Mouse (Mus musculus) frontal cortex, adult 2 months (tissue): ENCODE measurements around the gene Orc4. TPM values are rescaled to one million over a fixed set of nuclear protein-coding genes. Genes with fewer than 3 reads are reported as not detected.
"Not testable (repeated sequence)": the region's sequence is repeated elsewhere in the genome, so short reads cannot be mapped to it uniquely, and the experiment has no call there.

Source experiments
- DNase-seq, 2 experiments: peaks; one replicate each; pipeline ENCODE4 v3.0.0; 2022; ENCODE audit warnings: low spot score in 1 of 2; ENCODE audit errors: extremely low spot score in 1 of 2
- polyA plus RNA-seq: library from polyadenylated mRNA; depleted of rRNA; stranded (reverse); fragments of >200 nt; gene quantifications from 2 replicates; pipeline ENCODE4 v1.2.3, GENCODE M21; 2012; rRNA removed

Gene Orc4
- 80.1 and 81.8 TPM in 2 replicates for polyA plus RNA-seq

GRCm38 (mm10) chr2:48950252-48950315, at the start of gene Orc4:
Gene Orc4, minus strand, starts transcription at chr2:48950277.
- no peak for DNase-seq

DNA sequence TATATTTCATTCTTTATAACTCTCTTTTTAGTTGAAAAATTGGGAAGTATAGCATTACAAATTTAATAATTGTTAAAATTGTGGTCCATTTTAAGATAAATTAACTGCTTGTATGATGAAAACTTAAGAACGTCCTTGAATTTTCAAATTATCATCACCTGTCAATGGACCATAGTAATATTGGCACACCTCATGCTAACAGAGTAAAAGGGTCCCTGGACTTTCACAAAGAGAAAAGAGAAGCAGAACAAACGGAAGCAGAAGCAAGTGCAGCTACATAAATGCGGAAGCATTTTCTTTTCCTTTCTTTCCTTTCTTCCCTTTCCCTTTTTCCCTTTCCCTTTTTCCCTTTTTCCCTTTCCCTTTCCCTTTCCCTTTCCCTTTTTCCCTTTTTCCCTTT, 40.2 kb upstream of the Orc4 start:
- DNase-seq = no peak

GRCm38 (mm10) chr2:48978920-48979319, 28.8 kb upstream of the Orc4 start:
- no peak for DNase-seq

DNA sequence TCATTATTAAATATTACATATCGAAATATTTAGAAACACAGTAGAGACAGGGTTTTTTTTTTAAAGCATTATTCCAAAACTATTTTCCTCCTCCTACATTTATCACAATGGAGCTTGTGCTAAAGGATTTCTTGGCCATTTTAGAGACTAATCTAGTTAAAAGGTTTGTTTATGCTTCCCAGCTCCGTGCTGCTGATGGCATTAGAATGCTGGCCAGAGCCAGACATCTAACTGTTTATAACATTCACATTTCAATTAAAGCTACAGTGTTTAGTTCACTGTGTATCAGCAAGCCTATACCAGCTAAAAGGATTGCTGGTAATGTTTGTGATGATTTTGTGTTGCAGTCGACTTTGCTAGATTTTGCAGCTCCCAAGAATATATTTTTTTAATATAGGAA, 6.5 kb upstream of the Orc4 start:
- DNase-seq = no peak

- DNase-seq = peak in 1 of 2 experiments; percentile 17
These were observed 321 bp upstream of the Orc4 start for GRCm38 (mm10) chr2:48950316-48950880.

- DNase-seq = peak; percentile 16 to 44
These were observed 280 bp downstream of the Orc4 start for GRCm38 (mm10) chr2:48949743-48950251.

DNA sequence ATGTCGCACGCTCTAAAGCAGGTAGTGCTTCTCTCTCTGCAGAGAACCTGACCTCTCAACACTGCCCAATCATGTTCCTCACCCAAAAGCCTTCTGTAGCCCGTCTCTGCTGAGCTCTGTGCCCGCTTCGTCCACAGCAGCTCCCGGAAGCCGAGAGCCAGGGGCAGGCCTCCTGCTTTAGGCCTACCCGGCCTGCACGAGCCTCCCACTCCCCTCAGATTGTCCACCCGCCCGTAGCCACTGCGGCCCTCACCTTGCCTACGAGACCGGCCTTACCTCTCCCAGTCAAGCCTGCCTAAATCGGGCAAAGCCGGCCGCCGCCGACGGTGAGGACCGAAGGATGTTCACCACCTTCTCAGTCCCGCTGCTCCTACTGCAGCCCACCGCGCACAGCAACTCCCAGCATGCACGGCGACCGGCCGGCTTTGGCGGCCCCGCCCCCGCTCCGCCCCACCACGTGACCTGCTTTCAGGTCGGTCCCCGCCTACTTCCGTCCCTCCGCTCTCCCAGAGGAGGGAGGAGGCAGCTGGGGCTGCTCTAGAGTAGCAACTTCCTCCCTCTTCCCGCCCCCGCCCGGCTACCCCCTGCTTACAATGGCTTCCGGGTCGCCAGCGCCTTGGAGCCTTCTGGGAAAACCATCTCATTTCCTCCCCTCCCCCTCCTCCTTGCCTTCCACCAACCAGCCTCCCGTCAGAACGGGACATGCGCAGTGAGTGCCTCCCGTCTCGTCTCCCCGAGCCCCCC, 1.1 kb downstream of the Orc4 start, which contains the start of gene Mbd5:
Mbd5 (plus strand) TSS at position 668 of the 744 bp plus-strand sequence.
- peak; percentile 98 to 99 for DNase-seq

- DNase-seq = no peak
These were observed 2.3 kb downstream of the Orc4 start for GRCm38 (mm10) chr2:48947761-48948160.

DNA sequence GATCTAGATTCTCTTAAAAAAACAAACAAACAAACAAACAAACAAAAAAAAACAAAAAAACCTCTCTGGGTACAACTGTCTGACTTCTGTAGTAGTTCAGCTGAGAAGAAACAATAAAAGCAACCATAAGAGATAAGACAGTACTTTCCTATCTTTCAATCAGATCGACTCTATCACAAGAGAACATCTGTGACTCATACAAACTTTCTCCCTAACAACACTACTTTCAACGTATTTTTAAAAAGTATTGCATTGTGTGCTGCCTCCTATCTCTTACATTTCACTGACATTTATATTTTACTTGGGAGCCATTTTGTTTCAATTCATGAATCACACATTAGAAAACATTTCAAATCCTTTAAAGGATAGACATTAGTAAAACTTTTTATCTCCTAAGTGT, 15.0 kb downstream of the Orc4 start:
- no peak for DNase-seq

DNA sequence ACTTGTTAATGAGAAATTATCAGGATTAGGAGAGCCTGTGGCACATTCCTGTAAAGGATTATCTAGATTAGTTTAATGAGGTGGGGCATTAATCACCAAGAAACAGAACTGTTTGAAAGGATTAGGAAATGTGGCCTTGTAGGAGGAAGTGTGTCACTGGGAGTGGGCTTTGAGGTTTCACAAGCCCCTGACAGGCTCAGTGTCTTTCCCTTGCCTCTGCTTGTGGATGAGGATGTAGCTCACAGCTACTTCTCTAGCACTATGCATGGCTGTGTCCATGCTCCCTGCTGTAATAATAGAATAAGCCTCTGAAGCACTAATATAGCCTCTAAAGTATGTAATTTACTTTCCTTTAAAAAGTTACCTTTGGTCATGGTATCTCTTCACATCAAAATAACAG, 34.2 kb downstream of the Orc4 start:
- no peak for DNase-seq

DNA sequence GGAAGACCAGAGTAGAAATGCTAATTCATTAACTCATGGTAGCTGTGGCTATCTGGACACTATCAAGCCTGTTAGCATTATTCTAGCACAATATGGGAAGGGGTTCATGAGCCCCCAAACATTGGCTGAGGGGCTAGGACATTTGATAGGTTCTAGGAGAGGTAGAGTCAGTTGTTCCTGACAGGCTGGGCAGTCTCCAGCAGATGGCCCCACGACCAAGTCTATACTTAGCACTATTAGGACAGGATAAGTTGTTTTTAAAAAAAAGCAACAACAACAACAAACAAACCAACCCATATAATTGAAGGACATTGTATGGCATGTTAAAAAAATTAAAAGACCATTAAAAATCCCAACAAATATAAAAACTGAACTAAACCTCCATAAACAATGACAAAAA, 35.9 kb downstream of the Orc4 start:
- DNase-seq = no peak

DNA sequence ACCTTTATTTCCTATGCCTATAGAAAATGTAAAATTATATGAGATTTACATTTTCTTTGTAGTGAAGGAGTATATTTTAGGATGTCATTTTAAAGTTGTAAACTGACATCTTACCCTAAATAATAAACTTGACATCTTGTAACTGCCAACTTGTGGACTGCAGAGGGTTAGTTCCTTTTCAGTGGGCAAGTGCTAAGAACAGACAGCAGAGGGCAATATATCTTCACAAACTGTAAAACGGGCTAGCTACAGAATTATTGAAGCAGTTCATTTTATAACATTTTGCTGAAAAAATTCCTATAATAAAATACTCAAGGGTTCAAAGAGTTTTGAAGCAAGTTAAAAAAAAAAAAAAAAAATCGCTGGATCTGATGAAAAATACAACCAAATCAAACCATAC, 41.2 kb downstream of the Orc4 start:
- DNase-seq = peak in 1 of 2 experiments; percentile 64

DNA sequence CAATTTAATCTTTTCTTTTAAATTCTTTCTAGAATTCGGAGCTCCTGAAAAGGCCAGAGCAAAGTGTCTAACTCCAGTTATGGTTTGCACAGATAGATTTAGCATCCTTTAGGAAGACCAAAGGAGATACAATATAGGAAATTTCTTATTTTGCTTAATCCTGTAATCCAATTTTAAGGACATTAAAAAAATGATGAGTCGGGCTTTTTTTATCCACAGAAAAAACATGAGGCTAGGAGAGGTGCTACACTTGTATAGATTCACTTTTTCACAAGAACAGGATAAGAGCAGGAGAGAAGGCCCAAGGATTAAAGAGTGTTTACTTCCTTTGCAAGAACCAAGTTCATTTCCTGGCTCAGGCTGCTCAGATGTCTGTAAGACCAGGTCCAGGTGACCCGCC, 54.9 kb downstream of the Orc4 start:
- DNase-seq = no peak

GRCm38 (mm10) chr2:48885945-48886344, 64.1 kb downstream of the Orc4 start:
- peak; percentile 62 to 92 for DNase-seq

- DNase-seq = peak in 1 of 2 experiments; percentile 15
These were observed 81.7 kb downstream of the Orc4 start for GRCm38 (mm10) chr2:48868199-48868913.

- not testable (repeated sequence) for DNase-seq
These were observed 84.5 kb downstream of the Orc4 start for GRCm38 (mm10) chr2:48865596-48865995.

Other genes with a start within 250 kb of the Orc4 start
- 16.8 and 21.8 TPM in 2 replicates for gene Acvr2a, start 136.2 kb downstream of the Orc4 start, polyA plus RNA-seq
- 30.5 and 31.6 TPM in 2 replicates for gene Mbd5, start 769 bp downstream of the Orc4 start, polyA plus RNA-seq